Mouse (Mus musculus) heart, adult 9 months (tissue): ENCODE results near the gene Baiap2l2.

Source experiments
- DNase-seq, 2 experiments: peaks; one replicate each; pipeline ENCODE4 v3.0.0; 2022; ENCODE audit warnings: low spot score in 2 of 2

The Baiap2l2 gene

GRCm38 (mm10) chr15:79299563-79300155 is 14.3 kb upstream of the Baiap2l2 start:
- no peak for DNase-seq

GRCm38 (mm10) chr15:79298553-79298952 is 13.2 kb upstream of the Baiap2l2 start:
- DNase-seq = no peak

- DNase-seq = no peak
Observed at GRCm38 (mm10) chr15:79292779-79293178, 7.4 kb upstream of the Baiap2l2 start.

- DNase-seq = no peak
Observed at GRCm38 (mm10) chr15:79290340-79290739, 5.0 kb upstream of the Baiap2l2 start.

DNA sequence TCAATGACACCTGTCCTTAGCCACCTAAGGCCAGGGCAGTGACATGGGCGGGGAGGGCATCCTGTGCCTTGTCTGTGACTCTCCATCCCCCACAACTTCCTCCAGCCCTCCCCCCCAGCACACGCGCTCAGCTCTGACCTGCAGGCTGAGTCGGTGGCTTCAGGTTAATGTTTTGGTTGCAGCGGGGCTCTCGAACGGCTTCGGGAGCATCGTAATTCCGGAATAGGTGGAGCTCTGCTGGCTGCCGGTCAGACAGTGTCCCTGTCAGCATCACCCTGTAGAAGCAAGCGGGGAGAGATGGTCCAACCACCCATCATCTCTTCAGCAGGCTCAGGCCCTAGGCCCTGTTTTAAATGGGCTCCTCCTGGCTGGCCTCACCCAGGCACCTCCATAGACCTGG is 4.1 kb upstream of the Baiap2l2 start:
- no peak for DNase-seq

GRCm38 (mm10) chr15:79288387-79288786 is 3.0 kb upstream of the Baiap2l2 start:
- no peak for DNase-seq

DNA sequence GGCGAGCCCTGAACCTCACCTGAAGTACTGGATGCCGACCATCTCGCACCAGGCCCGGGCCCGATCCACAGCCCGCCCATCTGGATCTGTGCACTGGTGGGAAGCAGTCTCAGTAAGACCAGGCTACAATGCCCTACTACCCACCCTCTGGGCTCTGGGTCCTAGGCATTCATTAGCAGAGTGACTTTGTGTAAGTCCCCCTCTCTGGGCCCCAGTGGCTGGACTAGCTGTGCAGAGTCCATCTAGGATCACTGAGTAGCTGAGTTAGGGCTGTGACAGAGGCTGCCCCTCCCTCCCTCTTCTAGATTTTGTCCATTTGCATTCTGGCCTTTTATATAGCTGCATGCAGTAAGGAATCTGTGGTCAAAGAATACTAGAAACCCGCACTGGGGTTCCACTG is 1.8 kb upstream of the Baiap2l2 start:
- DNase-seq = no peak

GRCm38 (mm10) chr15:79286141-79286540 is 804 bp upstream of the Baiap2l2 start:
- no peak for DNase-seq

GRCm38 (mm10) chr15:79283371-79283770 is 2.0 kb downstream of the Baiap2l2 start:
- DNase-seq = no peak

GRCm38 (mm10) chr15:79282434-79282833 is 2.9 kb downstream of the Baiap2l2 start:
- no peak for DNase-seq

DNA sequence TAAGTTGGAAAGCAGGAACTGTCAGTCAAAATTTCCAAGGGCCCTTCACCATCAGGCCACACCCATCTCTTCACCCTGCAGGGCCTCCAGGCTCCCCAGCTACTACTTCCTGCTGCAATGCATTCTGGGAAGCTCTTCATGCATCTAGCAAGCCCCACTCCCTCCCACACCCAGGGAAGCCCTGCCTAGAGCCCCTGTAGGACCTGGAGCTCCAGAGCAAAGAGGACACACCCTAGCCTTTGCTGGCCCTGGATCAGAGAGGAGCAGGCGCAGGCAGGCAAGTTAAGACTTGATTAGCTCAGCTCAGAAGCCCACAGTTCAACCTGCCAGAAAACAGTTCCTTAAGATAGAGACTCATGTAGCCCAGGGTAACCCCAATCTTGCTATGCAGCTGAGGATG is 3.9 kb downstream of the Baiap2l2 start:
- no peak for DNase-seq

DNA sequence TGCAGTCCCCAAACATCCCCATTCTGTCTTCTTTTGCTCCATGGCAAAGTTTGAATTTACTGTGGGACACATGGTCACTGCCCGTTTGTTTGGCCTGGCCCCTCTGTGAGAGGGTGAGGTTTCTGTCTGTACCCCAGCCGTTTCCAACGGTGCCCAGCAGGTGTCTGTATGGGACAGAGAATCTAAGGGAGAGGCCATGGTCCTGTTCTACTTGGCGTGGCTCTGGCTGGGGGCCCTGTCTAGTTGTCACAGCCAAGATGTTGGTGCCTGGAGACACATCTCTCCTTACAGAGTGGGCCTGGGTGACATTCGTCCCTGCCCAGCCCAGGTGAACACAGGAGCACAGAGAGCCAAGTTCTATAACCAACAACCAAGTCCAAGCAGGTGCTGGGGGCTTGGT is 4.5 kb downstream of the Baiap2l2 start:
- no peak for DNase-seq

GRCm38 (mm10) chr15:79280209-79280608 is 5.1 kb downstream of the Baiap2l2 start:
- no peak for DNase-seq

GRCm38 (mm10) chr15:79277728-79278127 is 7.6 kb downstream of the Baiap2l2 start:
- DNase-seq = no peak

GRCm38 (mm10) chr15:79273020-79273419 is 12.3 kb downstream of the Baiap2l2 start:
- no peak for DNase-seq

GRCm38 (mm10) chr15:79271124-79271746 is 14.1 kb downstream of the Baiap2l2 start:
- DNase-seq = no peak

- peak; percentile 58 to 76 for DNase-seq
Observed at GRCm38 (mm10) chr15:79270317-79271123, 14.8 kb downstream of the Baiap2l2 start.

GRCm38 (mm10) chr15:79268521-79268920 is 16.8 kb downstream of the Baiap2l2 start:
- no peak for DNase-seq

DNA sequence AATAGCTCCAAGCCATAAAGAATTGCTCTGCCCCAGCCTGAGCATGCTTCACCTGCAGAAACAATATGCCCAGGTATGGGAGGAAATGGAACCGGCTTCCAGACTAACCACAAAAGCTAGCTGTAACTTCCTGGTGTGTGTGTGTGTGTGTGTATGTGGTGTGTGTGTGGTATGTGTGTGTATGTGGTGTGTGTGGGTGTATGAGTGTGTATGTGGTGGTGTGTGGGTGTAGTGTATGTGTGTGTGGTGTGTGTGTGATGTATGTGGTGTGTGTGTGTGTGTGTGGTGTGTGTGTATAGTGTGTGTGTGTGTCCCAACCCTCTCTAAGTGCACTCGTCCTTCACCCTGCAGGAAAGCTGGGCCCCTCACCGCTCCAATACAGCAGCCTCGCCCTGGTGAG is 20.0 kb downstream of the Baiap2l2 start:
- no peak for DNase-seq

- DNase-seq = no peak
Observed at GRCm38 (mm10) chr15:79263726-79264125, 21.6 kb downstream of the Baiap2l2 start.

DNA sequence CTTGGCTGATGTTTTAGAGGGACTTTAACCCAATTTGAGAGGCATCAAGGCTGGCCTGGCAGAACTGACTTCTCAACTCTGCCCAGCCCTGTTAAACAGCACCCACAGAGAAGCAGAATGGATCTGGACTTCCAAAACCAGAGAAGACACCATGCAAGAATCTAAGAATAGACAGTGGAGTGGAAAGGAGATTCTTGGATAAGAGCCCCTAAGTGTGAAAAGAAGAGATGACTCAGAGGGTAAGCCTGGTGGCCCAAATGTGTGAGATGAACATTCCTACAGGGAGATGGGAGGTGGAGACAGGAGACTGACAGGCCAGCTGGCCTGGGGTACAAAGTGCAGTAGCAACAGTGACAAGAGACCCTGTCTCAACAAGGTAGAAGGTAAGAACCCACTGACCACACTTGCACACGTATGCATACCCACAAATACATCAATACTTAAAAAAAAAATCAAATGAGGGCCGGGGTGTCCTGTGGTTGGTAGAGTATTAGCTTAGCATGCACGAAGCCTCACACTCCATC is 22.5 kb downstream of the Baiap2l2 start:
- no peak for DNase-seq

DNA sequence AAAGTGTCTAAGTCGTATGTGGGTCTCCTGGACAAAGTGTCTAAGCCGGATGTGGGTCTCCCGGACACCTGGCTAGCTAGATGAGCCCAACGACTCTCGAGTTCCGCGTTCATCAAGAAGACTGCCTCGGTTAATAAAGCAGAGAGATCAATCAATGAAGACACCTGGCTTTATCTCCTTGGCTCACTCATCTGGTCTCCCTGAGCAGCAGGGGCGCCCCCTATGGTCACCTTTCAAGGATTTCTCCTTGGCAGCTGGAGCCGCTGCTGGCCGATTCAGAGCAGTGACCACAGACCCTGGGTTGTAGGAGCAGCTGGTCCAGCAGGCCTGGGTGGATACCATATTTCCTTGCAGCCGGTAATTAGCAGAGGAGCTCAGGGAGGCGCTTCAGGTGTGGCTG is 23.0 kb downstream of the Baiap2l2 start:
- DNase-seq = no peak

GRCm38 (mm10) chr15:79261757-79262156 is 23.6 kb downstream of the Baiap2l2 start:
- no peak for DNase-seq
